Mouse (Mus musculus) CH12.LX (cell line): Measurements from ENCODE around the gene Scel. TPM values are rescaled to one million over a fixed set of nuclear protein-coding genes. Genes with fewer than 3 reads are reported as not detected.

Experiments used
- DNase-seq: peaks from one replicate; pipeline ENCODE4 v3.0.0-alpha.2; 2013; ENCODE audit errors: extremely low read depth
- H3K27ac ChIP-seq: 2 replicates; pipeline ENCODE4 v1.5.1; 2012; ENCODE audit warnings: low read depth, mild to moderate bottlenecking, control low read depth, moderate library complexity; ENCODE audit not compliant: insufficient read depth
- H3K27me3 ChIP-seq: replicated peaks from 2 replicates; pipeline ENCODE3; 2012; ENCODE audit warnings: inconsistent platforms
- H3K36me3 ChIP-seq, 2 experiments: replicated peaks in 1 of 2; 2 replicates each; pipeline versions ENCODE3 to v1.6.1; 2012; ENCODE audit warnings: inconsistent platforms in 1 of 2, low read length in 1 of 2, mild to moderate bottlenecking in 1 of 2, mixed read lengths in 1 of 2, moderate library complexity in 1 of 2; ENCODE audit not compliant: control insufficient read depth in 1 of 2, insufficient read depth in 1 of 2
- H3K4me1 ChIP-seq, 2 experiments: 2 replicates each; pipeline ENCODE4 v1.6.1; 2012; ENCODE audit warnings: inconsistent platforms in 1 of 2, moderate library complexity in 1 of 2; ENCODE audit not compliant: insufficient read depth in 2 of 2, control insufficient read depth in 1 of 2
- H3K4me2 ChIP-seq: 2 replicates; pipeline ENCODE4 v1.6.1; 2012; ENCODE audit warnings: low read depth, mild to moderate bottlenecking, control low read depth; ENCODE audit not compliant: poor library complexity, insufficient read depth, severe bottlenecking
- H3K4me3 ChIP-seq, 3 experiments: fragments of 150-350 bp in 1 of 3; sonication (generic) in 1 of 3; replicated peaks in 1 of 3; 2 replicates each; pipeline versions ENCODE3 to v1.5.1; 2011 to 2012; ENCODE audit warnings: low read depth in 2 of 3, low read length in 2 of 3, mild to moderate bottlenecking in 2 of 3, moderate library complexity in 2 of 3, control low read depth in 1 of 3, improper control_type of control experiment in 1 of 3, inconsistent platforms in 1 of 3, mixed read lengths in 1 of 3; ENCODE audit not compliant: poor library complexity in 1 of 3
- H3K79me2 ChIP-seq: replicated peaks from 2 replicates; pipeline ENCODE4 v1.6.1; 2012; ENCODE audit warnings: mild to moderate bottlenecking, moderate library complexity; ENCODE audit not compliant: control insufficient read depth, poor library complexity, insufficient read depth, severe bottlenecking; ENCODE audit errors: extremely low read depth
- H3K9ac ChIP-seq: 2 replicates; pipeline ENCODE4 v1.6.1; 2012; ENCODE audit warnings: low read depth, mild to moderate bottlenecking, control low read depth, moderate library complexity; ENCODE audit not compliant: insufficient read depth
- H3K9me3 ChIP-seq: replicated peaks from 2 replicates; pipeline ENCODE3; 2012; ENCODE audit warnings: low read length, inconsistent platforms, mixed read lengths
- BHLHE40 ChIP-seq: IDR thresholded peaks from 2 replicates; pipeline ENCODE4 v1.6.1; 2011; ENCODE audit warnings: mild to moderate bottlenecking, low read depth, low read length, improper control_type of control experiment
- CHD1 ChIP-seq: IDR thresholded peaks from 2 replicates; pipeline ENCODE4 v1.6.1; 2012; ENCODE audit warnings: low read depth, low read length, improper control_type of control experiment, inconsistent platforms
- CHD2 ChIP-seq: IDR thresholded peaks from 2 replicates; pipeline ENCODE4 v1.6.1; 2011; ENCODE audit warnings: low read length, improper control_type of control experiment
- CTCF ChIP-seq, 2 experiments: IDR thresholded peaks in 1 of 2; conservative IDR thresholded peaks in 1 of 2; 2 replicates each; pipeline ENCODE4 v1.5.1; 2011 to 2012; ENCODE audit warnings: low read depth in 2 of 2, low read length in 2 of 2, improper control_type of control experiment in 1 of 2, inconsistent platforms in 1 of 2, mild to moderate bottlenecking in 1 of 2, moderate library complexity in 1 of 2
- E2F4 ChIP-seq: IDR thresholded peaks from 2 replicates; pipeline ENCODE4 v1.6.1; 2011; ENCODE audit warnings: low read depth, low read length, improper control_type of control experiment; ENCODE audit not compliant: insufficient replicate concordance
- ELF1 ChIP-seq: IDR thresholded peaks from 2 replicates; pipeline ENCODE4 v1.6.1; 2014; ENCODE audit warnings: low read depth, mild to moderate bottlenecking, inconsistent platforms, low read length, improper control_type of control experiment
- GABPA ChIP-seq: IDR thresholded peaks from 2 replicates; pipeline ENCODE4 v1.6.1; 2012; ENCODE audit warnings: low read depth, low read length, improper control_type of control experiment, inconsistent platforms; ENCODE audit not compliant: insufficient replicate concordance
- HCFC1 ChIP-seq: IDR thresholded peaks from 2 replicates; pipeline ENCODE4 v1.6.1; 2012; ENCODE audit warnings: low read depth, mild to moderate bottlenecking, inconsistent platforms, low read length, improper control_type of control experiment
- KAT2A ChIP-seq: IDR thresholded peaks from 2 replicates; pipeline ENCODE4 v1.6.1; 2012; ENCODE audit warnings: low read length, improper control_type of control experiment, inconsistent platforms; ENCODE audit not compliant: insufficient replicate concordance
- MAFK ChIP-seq: IDR thresholded peaks from 2 replicates; pipeline ENCODE4 v1.6.1; 2011; ENCODE audit warnings: low read length, improper control_type of control experiment; ENCODE audit not compliant: insufficient replicate concordance
- MAX ChIP-seq: IDR thresholded peaks from 2 replicates; pipeline ENCODE4 v1.6.1; 2011; ENCODE audit warnings: low read length, improper control_type of control experiment
- MEF2A ChIP-seq: IDR thresholded peaks from 2 replicates; pipeline ENCODE4 v1.6.1; 2014; ENCODE audit warnings: low read depth, mild to moderate bottlenecking, inconsistent platforms, low read length, improper control_type of control experiment, borderline replicate concordance
- MXI1 ChIP-seq: IDR thresholded peaks from 2 replicates; pipeline ENCODE4 v1.6.1; 2011; ENCODE audit warnings: mild to moderate bottlenecking, low read depth, low read length, improper control_type of control experiment
- NRF1 ChIP-seq: IDR thresholded peaks from 2 replicates; pipeline ENCODE4 v1.6.1; 2014; ENCODE audit warnings: low read depth, mild to moderate bottlenecking, inconsistent platforms, low read length, improper control_type of control experiment, moderate library complexity
- POLR2A ChIP-seq: IDR thresholded peaks from 2 replicates; pipeline ENCODE4 v1.6.1; 2011; ENCODE audit warnings: low read depth, mild to moderate bottlenecking, improper control_type of control experiment, low read length
- POLR2AphosphoS2 ChIP-seq: IDR thresholded peaks from 2 replicates; pipeline ENCODE4 v1.6.1; 2011; ENCODE audit warnings: low read depth, low read length, improper control_type of control experiment
- RAD21 ChIP-seq: IDR thresholded peaks from 2 replicates; pipeline ENCODE4 v1.6.1; 2011; ENCODE audit warnings: low read depth, mild to moderate bottlenecking, low read length, improper control_type of control experiment, moderate library complexity
- RCOR1 ChIP-seq: conservative IDR thresholded peaks from 2 replicates; pipeline ENCODE4 v1.6.1; 2012; ENCODE audit warnings: low read depth, mild to moderate bottlenecking, inconsistent platforms, low read length, improper control_type of control experiment
- SIN3A ChIP-seq: IDR thresholded peaks from 2 replicates; pipeline ENCODE4 v1.6.1; 2012; ENCODE audit warnings: low read length, improper control_type of control experiment, inconsistent platforms
- SMC3 ChIP-seq: IDR thresholded peaks from 2 replicates; pipeline ENCODE4 v1.6.1; 2011; ENCODE audit warnings: low read depth, low read length, improper control_type of control experiment
- TBP ChIP-seq: conservative IDR thresholded peaks from 2 replicates; pipeline ENCODE4 v1.6.1; 2011; ENCODE audit warnings: low read depth, low read length, improper control_type of control experiment
- USF1 ChIP-seq: IDR thresholded peaks from 2 replicates; pipeline ENCODE4 v1.6.1; 2014; ENCODE audit warnings: low read depth, mild to moderate bottlenecking, inconsistent platforms, low read length, improper control_type of control experiment
- USF2 ChIP-seq: conservative IDR thresholded peaks from 2 replicates; pipeline ENCODE4 v1.6.1; 2011; ENCODE audit warnings: low read depth, low read length, improper control_type of control experiment
- ZC3H11A ChIP-seq: IDR thresholded peaks from 2 replicates; pipeline ENCODE4 v1.6.1; 2012; ENCODE audit warnings: low read depth, mild to moderate bottlenecking, inconsistent platforms, low read length, improper control_type of control experiment
- ZKSCAN1 ChIP-seq: IDR thresholded peaks from 2 replicates; pipeline ENCODE4 v1.6.1; 2012; ENCODE audit warnings: low read depth, inconsistent platforms, low read length, improper control_type of control experiment, borderline replicate concordance
- ZNF384 ChIP-seq: IDR thresholded peaks from 2 replicates; pipeline ENCODE4 v1.6.1; 2012; ENCODE audit warnings: low read depth, low read length, improper control_type of control experiment, inconsistent platforms
- dilution Hi-C: fragments of 300-500 bp; cut with MboI; formaldehyde crosslinking; loops from 2 replicates; pipeline ENCODE4 v1.14.3; 2020; ENCODE audit warnings: low sequenced_read_pairs; ENCODE audit not compliant: extremely low pct_unique_long_range_greater_than_20kb, extremely low pct_ligation_motif_present
- in situ Hi-C: fragments of 300-500 bp; cut with MboI; formaldehyde crosslinking; loops from 3 replicates; pipeline ENCODE4 v1.14.3; 2019; ENCODE audit warnings: low sequenced_read_pairs, low pct_ligation_motif_present, low pct_unique_long_range_greater_than_20kb, mixed read lengths
- polyA plus RNA-seq: library from polyadenylated mRNA; unstranded; fragments of >175 nt; gene quantifications from 2 replicates; pipeline ENCODE4 v1.2.1, GENCODE M21; 2012; ENCODE audit warnings: low read depth; ENCODE audit not compliant: insufficient read length
- total RNA-seq, 2 experiments: library from RNA; depleted of rRNA; stranded (reverse); fragments of 300-350 nt in 1 of 2; fragments of >200 nt in 1 of 2; gene quantifications; 2 replicates each; pipeline ENCODE4 v1.2.3; 2012 to 2014

The Scel gene
- total and polyA plus RNA-seq, 3 experiments, result 0.04 to 0.31 (median 0.31) TPM

GRCm38 (mm10) chr14:103546246-103546645, 33.1 kb downstream of the Scel start:
- Histone ChIP-seq H3K4me2 (no peak overlapping the region), H3K79me2 (no peaks in the 10 kb centered on the region), H3K36me3 (no peaks in the 10 kb centered on the region), H3K4me3 (no peak overlapping the region), H3K27ac (no peak overlapping the region), H3K27me3 (no peaks in the 10 kb centered on the region), H3K9me3 (no peaks in the 10 kb centered on the region), H3K9ac (no peak overlapping the region), H3K4me1 (peaks cover 0 to 5% of the 10 kb centered on the region in 2 experiments; a peak in 2 of 4 replicates)
- dilution Hi-C loops, result no loop called here
- no peak for DNase-seq
- in situ Hi-C loops, result no loop called here
- TF ChIP-seq MXI1 (no peak), ZKSCAN1 (no peak), HCFC1 (no peak), CTCF (conservative IDR thresholded peaks at IDR 0.05 in 1 of 2, IDR thresholded peaks at IDR 0.05 in 1 of 2; ENCODE audit: low read depth in 2 of 2, low read length in 2 of 2) (no peak), CHD2 (no peak), CHD1 (no peak)

GRCm38 (mm10) chr14:103548220-103548619, 35.1 kb downstream of the Scel start:
- in situ Hi-C loops (no loop called here), dilution Hi-C loops (no loop called here)
- Histone ChIP-seq H3K4me1 (peaks cover 0 to 5% of the 10 kb centered on the region in 2 experiments; a peak in 2 of 4 replicates), H3K9me3 (no peaks in the 10 kb centered on the region), H3K4me2 (no peak overlapping the region), H3K9ac (no peak overlapping the region), H3K36me3 (no peaks in the 10 kb centered on the region), H3K79me2 (no peaks in the 10 kb centered on the region), H3K4me3 (no peak overlapping the region), H3K27me3 (no peaks in the 10 kb centered on the region), H3K27ac (no peak overlapping the region)
- TF ChIP-seq RAD21 (no peak), USF1 (no peak), E2F4 (no peak), POLR2AphosphoS2 (no peak), ZC3H11A (no peak), POLR2A (no peak)
- no peak for DNase-seq

- dilution Hi-C loops (loop anchor here (25.0 kb wide), 1 partner anchor 412 kb away; no protein-coding TSS in a partner anchor), in situ Hi-C loops (no loop called here)
- Histone ChIP-seq H3K27ac (no peak overlapping the region), H3K36me3 (no peaks in the 10 kb centered on the region), H3K4me1 (peaks cover 0 to 5% of the 10 kb centered on the region in 2 experiments; a peak in 2 of 4 replicates), H3K4me3 (no peak overlapping the region), H3K9ac (no peak overlapping the region), H3K79me2 (no peaks in the 10 kb centered on the region), H3K27me3 (no peaks in the 10 kb centered on the region), H3K9me3 (no peaks in the 10 kb centered on the region), H3K4me2 (peak overlapping the region; percentile 33)
- peak; percentile 86 for DNase-seq
- peak; percentile 86 to 96 for TF ChIP-seq CTCF (conservative IDR thresholded peaks at IDR 0.05 in 1 of 2, IDR thresholded peaks at IDR 0.05 in 1 of 2; ENCODE audit: low read depth in 2 of 2, low read length in 2 of 2)
- peak; percentile 98 for TF ChIP-seq BHLHE40
- no peak for TF ChIP-seq CHD1
- no peak for TF ChIP-seq NRF1
- no peak for TF ChIP-seq SIN3A
- no peak for TF ChIP-seq GABPA
- TF ChIP-seq RAD21, result peak; percentile 98
- TF ChIP-seq POLR2AphosphoS2, result no peak
- TF ChIP-seq ELF1, result no peak
- TF ChIP-seq POLR2A, result no peak
- TF ChIP-seq CHD2, result no peak
- no peak for TF ChIP-seq MAX
- TF ChIP-seq MEF2A, result no peak
- no peak for TF ChIP-seq TBP
- no peak for TF ChIP-seq KAT2A
- TF ChIP-seq USF2, result no peak
- no peak for TF ChIP-seq ZNF384
- TF ChIP-seq MAFK, result no peak
- TF ChIP-seq ZC3H11A, result peak; percentile 91
- peak; percentile 97 for TF ChIP-seq SMC3
- no peak for TF ChIP-seq MXI1
- no peak for TF ChIP-seq RCOR1
Observed at GRCm38 (mm10) chr14:103550480-103550879, 37.3 kb downstream of the Scel start.
